Mouse (Mus musculus) brain, embryonic 14.5 days (tissue): ENCODE data around the gene Thsd7b.

ENCODE experiments used
- CTCF ChIP-seq: fragments of 200-500 bp; IDR thresholded peaks from 2 replicates; pipeline ENCODE4 v1.5.1; 2012; ENCODE audit warnings: inconsistent platforms, mild to moderate bottlenecking, moderate library complexity, borderline replicate concordance; ENCODE audit not compliant: insufficient read depth, insufficient read length; ENCODE audit errors: extremely low read depth
- POLR2A ChIP-seq: fragments of 200-500 bp; IDR thresholded peaks from 2 replicates; pipeline ENCODE4 v1.6.1; 2012; ENCODE audit warnings: mild to moderate bottlenecking, inconsistent platforms, borderline replicate concordance; ENCODE audit not compliant: poor library complexity, insufficient read depth, insufficient read length, severe bottlenecking; ENCODE audit errors: extremely low read depth

DNA sequence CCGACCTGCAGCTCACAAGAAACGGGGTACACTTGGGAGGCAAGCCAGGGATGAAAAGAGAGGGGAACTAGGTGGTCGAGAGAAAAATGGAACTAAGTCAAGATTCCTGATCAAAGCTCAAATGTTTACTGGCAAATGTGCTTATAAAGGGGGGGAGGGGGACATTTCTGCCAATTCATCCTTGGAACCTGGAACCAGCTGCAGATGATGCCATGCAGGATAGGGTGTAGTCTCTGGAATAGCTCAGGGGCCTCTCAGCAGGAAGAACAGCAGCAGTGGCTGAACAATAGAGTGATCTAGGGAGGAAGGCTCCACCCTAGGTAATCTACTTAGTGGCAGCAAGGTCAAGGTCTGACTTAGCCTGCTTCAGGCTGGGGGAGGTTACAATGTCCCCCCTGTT lies 972.5 kb downstream of the Thsd7b start:
- TF ChIP-seq POLR2A (no peak), CTCF (no peak)
